Mouse (Mus musculus): ENCODE data around the gene Fat2. TPM values are rescaled to one million over a fixed set of nuclear protein-coding genes. Genes with fewer than 3 reads are reported as not detected.

Fat2 gene
- polyA plus RNA-seq, 1 experiment from 2014 or later: 0.05 TPM

DNA sequence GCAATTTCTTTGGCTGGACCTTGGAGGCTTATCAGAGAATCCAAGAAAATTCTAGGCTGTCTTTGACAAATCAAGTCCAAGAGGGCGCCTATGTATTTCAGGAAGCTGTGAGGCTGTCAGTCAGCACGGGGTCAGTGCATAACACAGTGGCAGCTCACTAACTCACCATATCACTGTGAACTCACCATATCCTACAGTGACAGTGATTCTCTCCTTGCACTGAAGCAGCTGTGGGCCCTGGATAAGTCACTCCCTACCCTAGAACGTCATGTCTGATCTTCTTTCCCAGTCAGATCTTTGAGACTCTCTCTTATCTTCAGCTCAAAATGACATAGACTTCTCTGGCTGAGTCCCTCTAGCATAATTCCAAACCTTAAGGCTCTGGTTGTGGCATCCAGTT, 96.9 kb downstream of the Fat2 start:
- 70% methylated on average over 3 of the region's 3 CpGs for WGBS
- H3K9me3 ChIP-seq (ENCODE audit: control insufficient read depth, low read length): no peaks in the 10 kb centered on the region
- H3K4me2 ChIP-seq (ENCODE audit: low read depth): no peak overlapping the region
- H3K4me1 ChIP-seq (ENCODE audit: control insufficient read depth, insufficient read depth, low read length): no peaks in the 10 kb centered on the region
- ATAC-seq (ENCODE audit: insufficient read depth, low FRiP score, low TSS enrichment) (no peak), DNase-seq (ENCODE audit: low spot score) (no peak)
- no peak overlapping the region for H3K4me3 ChIP-seq (ENCODE audit: low read depth, low read length)
- no peak overlapping the region for H3K27ac ChIP-seq (ENCODE audit: low read depth, low read length)
- H3K36me3 ChIP-seq (ENCODE audit: control insufficient read depth, insufficient read depth, low read length): no peaks in the 10 kb centered on the region
- no peak overlapping the region for H3K9ac ChIP-seq (ENCODE audit: low read length)
- H3K27me3 ChIP-seq (ENCODE audit: control insufficient read depth, insufficient read depth, low read length): no peaks in the 10 kb centered on the region

DNA sequence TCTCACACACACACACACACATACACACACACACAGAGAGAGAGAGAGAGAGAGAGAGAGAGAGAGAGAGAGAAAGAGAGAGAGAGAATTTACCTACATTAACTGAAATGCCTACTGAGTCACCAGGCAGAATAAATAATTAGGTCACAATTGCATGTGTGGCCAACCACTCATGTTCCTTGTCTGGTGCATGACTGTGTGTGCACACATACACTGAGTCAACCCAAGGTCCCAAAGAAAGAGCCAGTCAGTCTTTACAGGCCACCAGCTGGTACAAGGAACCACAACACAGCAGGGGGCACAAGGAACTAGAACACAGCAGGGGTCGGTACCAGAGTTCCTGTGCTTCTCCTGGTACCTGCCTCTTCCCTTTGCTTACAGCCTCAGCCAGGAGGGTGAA, 99.5 kb downstream of the Fat2 start:
- H3K36me3 ChIP-seq (ENCODE audit: control insufficient read depth, insufficient read depth, low read length): no peaks in the 10 kb centered on the region
- H3K4me3 ChIP-seq (ENCODE audit: low read depth, low read length): no peak overlapping the region
- H3K27ac ChIP-seq (ENCODE audit: low read depth, low read length): no peak overlapping the region
- DNase-seq (ENCODE audit: low spot score) (no peak), ATAC-seq (ENCODE audit: insufficient read depth, low FRiP score, low TSS enrichment) (no peak)
- no peak overlapping the region for H3K9ac ChIP-seq (ENCODE audit: low read length)
- WGBS: 55% methylated on average over 1 of the region's 1 CpGs
- no peaks in the 10 kb centered on the region for H3K9me3 ChIP-seq (ENCODE audit: control insufficient read depth, low read length)
- no peaks in the 10 kb centered on the region for H3K27me3 ChIP-seq (ENCODE audit: control insufficient read depth, insufficient read depth, low read length)
- H3K4me2 ChIP-seq (ENCODE audit: low read depth): no peak overlapping the region
- H3K4me1 ChIP-seq (ENCODE audit: control insufficient read depth, insufficient read depth, low read length): no peaks in the 10 kb centered on the region

DNA sequence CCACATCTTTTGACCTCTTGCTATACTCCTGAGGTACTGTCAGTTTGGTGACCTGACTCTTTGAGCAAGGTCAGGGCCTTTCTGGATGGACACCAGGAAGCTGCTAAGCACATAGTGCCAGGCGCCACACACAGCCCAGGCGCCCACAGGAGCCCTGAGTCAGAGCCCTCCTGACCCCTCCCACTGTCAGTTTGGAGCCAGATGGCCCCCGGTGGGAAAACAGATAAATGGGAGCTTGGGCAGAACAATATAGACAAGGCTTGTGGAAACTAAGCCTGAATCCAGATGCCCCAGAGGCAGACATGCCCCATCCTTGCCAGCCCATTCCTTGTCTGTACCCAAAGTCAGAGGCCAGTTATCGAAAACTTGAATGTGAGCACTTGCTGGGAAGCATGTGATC, 101.6 kb downstream of the Fat2 start:
- no peaks in the 10 kb centered on the region for H3K9me3 ChIP-seq (ENCODE audit: control insufficient read depth, low read length)
- no peak overlapping the region for H3K9ac ChIP-seq (ENCODE audit: low read length)
- ATAC-seq (ENCODE audit: insufficient read depth, low FRiP score, low TSS enrichment): no peak
- H3K27ac ChIP-seq (ENCODE audit: low read depth, low read length): no peak overlapping the region
- WGBS: 87% methylated on average over 4 of the region's 4 CpGs
- no peaks in the 10 kb centered on the region for H3K4me1 ChIP-seq (ENCODE audit: control insufficient read depth, insufficient read depth, low read length)
- DNase-seq (ENCODE audit: low spot score): no peak
- no peaks in the 10 kb centered on the region for H3K27me3 ChIP-seq (ENCODE audit: control insufficient read depth, insufficient read depth, low read length)
- no peak overlapping the region for H3K4me2 ChIP-seq (ENCODE audit: low read depth)
- H3K36me3 ChIP-seq (ENCODE audit: control insufficient read depth, insufficient read depth, low read length): no peaks in the 10 kb centered on the region
- no peak overlapping the region for H3K4me3 ChIP-seq (ENCODE audit: low read depth, low read length)

DNA sequence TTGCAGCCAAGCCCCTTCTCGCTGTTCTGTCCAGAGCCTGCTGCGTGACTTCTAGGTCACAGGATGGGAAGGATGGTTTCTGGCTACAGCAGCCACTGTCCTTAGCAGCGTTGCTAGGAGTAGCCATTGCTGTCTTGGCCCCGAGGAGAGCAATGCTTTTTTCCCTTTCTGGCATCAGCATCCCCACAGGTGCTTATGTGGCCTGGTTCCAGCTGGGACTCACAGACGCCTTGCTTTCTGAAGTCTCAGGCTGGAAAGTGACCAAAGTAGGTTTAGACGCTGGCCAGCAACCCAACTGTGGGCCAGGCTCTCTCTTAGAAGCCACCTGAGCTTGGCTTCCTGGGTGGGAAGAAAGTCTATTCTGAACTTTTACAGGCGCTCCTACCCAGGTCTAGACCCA, 102.1 kb downstream of the Fat2 start:
- Histone ChIP-seq H3K4me2 (ENCODE audit: low read depth) (no peak overlapping the region), H3K27me3 (ENCODE audit: control insufficient read depth, insufficient read depth, low read length) (no peaks in the 10 kb centered on the region), H3K9me3 (ENCODE audit: control insufficient read depth, low read length) (no peaks in the 10 kb centered on the region), H3K9ac (ENCODE audit: low read length) (no peak overlapping the region), H3K4me1 (ENCODE audit: control insufficient read depth, insufficient read depth, low read length) (no peaks in the 10 kb centered on the region), H3K27ac (ENCODE audit: low read depth, low read length) (no peak overlapping the region), H3K36me3 (ENCODE audit: control insufficient read depth, insufficient read depth, low read length) (no peaks in the 10 kb centered on the region), H3K4me3 (ENCODE audit: low read depth, low read length) (no peak overlapping the region)
- DNase-seq (ENCODE audit: low spot score) (no peak), ATAC-seq (ENCODE audit: insufficient read depth, low FRiP score, low TSS enrichment) (no peak)
- WGBS: 90% methylated on average over 7 of the region's 7 CpGs

DNA sequence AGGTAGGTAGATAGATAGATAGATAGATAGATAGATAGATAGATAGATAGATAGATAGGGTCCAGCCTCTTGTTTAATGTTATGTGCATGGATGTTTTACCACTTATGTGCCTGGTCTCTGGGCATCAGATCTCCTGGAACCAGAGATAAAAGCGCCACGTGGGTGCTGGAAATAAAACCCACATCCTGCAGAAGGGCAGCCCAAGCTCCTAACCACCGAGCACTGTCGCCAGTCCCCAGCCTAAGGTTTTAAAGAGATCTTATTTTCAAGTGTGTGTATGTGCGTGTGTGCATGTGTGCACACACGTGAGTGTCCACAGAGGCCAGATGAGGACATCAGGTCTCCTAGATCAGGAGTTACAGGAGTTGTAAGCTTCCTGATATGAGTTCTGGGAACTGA, 105.3 kb downstream of the Fat2 start:
- Histone ChIP-seq H3K27me3 (ENCODE audit: control insufficient read depth, insufficient read depth, low read length) (no peaks in the 10 kb centered on the region), H3K27ac (ENCODE audit: low read depth, low read length) (no peak overlapping the region), H3K4me1 (ENCODE audit: control insufficient read depth, insufficient read depth, low read length) (no peaks in the 10 kb centered on the region), H3K4me3 (ENCODE audit: low read depth, low read length) (no peak overlapping the region), H3K9me3 (ENCODE audit: control insufficient read depth, low read length) (no peaks in the 10 kb centered on the region), H3K36me3 (ENCODE audit: control insufficient read depth, insufficient read depth, low read length) (no peaks in the 10 kb centered on the region), H3K9ac (ENCODE audit: low read length) (no peak overlapping the region), H3K4me2 (ENCODE audit: low read depth) (no peak overlapping the region)
- ATAC-seq (ENCODE audit: insufficient read depth, low FRiP score, low TSS enrichment) (no peak), DNase-seq (ENCODE audit: low spot score) (no peak)
- 94% methylated on average over 6 of the region's 6 CpGs for WGBS

DNA sequence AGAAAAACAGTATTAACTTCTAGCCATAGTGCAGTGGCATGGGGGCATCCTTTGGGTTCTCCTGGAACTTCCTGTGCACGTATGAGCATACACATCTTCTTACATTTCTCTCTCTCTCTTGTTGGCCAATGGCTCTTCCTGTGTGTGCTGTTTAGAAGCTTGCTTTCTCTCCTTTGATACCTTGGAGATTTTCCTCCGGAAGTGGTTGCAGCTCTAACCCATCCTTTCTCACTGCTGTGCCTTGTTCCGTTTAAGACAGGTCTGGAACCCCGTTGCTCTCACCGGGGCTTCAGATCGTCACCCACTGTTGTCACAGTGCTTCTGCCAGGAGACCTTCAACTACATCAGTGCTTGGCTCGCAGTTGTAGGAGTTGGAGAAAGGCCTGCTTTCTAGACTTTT, 115.1 kb downstream of the Fat2 start:
- H3K27me3 ChIP-seq (ENCODE audit: control insufficient read depth, insufficient read depth, low read length): no peaks in the 10 kb centered on the region
- no peak for DNase-seq (ENCODE audit: low spot score)
- no peak for ATAC-seq (ENCODE audit: insufficient read depth, low FRiP score, low TSS enrichment)
- H3K4me2 ChIP-seq (ENCODE audit: low read depth): no peak overlapping the region
- no peaks in the 10 kb centered on the region; the same call in 1 of the 2 replicates for H3K36me3 ChIP-seq (ENCODE audit: control insufficient read depth, insufficient read depth, low read length)
- H3K4me3 ChIP-seq (ENCODE audit: low read depth, low read length): no peak overlapping the region
- H3K9me3 ChIP-seq (ENCODE audit: control insufficient read depth, low read length): no peaks in the 10 kb centered on the region
- 86% methylated on average over 7 of the region's 7 CpGs for WGBS
- H3K9ac ChIP-seq (ENCODE audit: low read length): no peak overlapping the region
- H3K27ac ChIP-seq (ENCODE audit: low read depth, low read length): no peak overlapping the region
- no peaks in the 10 kb centered on the region for H3K4me1 ChIP-seq (ENCODE audit: control insufficient read depth, insufficient read depth, low read length)

DNA sequence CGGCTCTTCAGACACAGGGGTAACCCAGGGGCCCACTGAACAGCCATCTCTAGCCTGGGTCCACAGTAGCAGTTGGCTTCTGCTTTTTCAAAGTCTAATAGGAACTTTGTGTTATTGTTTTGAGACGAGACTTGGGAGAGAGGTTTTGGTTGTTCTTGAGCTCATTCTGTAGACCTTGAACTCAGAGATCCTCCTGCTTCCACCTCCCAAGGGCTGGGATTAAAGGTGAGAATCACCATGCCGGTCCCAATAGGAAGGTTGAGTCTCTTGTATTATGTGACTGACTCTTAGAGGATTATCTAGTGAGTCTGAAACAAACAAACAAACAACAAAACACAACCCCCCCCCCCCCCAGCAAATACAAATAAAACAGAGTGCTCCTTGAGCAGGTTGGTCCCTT, 117.9 kb downstream of the Fat2 start:
- H3K4me3 ChIP-seq (ENCODE audit: low read depth, low read length): no peak overlapping the region
- no peak for ATAC-seq (ENCODE audit: insufficient read depth, low FRiP score, low TSS enrichment)
- no peak overlapping the region for H3K27ac ChIP-seq (ENCODE audit: low read depth, low read length)
- no peak for DNase-seq (ENCODE audit: low spot score)
- WGBS: 93% methylated on average over 3 of the region's 3 CpGs
- H3K36me3 ChIP-seq (ENCODE audit: control insufficient read depth, insufficient read depth, low read length): no peaks in the 10 kb centered on the region; the same call in 1 of the 2 replicates
- H3K27me3 ChIP-seq (ENCODE audit: control insufficient read depth, insufficient read depth, low read length): no peaks in the 10 kb centered on the region
- no peak overlapping the region for H3K4me2 ChIP-seq (ENCODE audit: low read depth)
- no peaks in the 10 kb centered on the region for H3K4me1 ChIP-seq (ENCODE audit: control insufficient read depth, insufficient read depth, low read length)
- H3K9me3 ChIP-seq (ENCODE audit: control insufficient read depth, low read length): no peaks in the 10 kb centered on the region
- no peak overlapping the region for H3K9ac ChIP-seq (ENCODE audit: low read length)

DNA sequence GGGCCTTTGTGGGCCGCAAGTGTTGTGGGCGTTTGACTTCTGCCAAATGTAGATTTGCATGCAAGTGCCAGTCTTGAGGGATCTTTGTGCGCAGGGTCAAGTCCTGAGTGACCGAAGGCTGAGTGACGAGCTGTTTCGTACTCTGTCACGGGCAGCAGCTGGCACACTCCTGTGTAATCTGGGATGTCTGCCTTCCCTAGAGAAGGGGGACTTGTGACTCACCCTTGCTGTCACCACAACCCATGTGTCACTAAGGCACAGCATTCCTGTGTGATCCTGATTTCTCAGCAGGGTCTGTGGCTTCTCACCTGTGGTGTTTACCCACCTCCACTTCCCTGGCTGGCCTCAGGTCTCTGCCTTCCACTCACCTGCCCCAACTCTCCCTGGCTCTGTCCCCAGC, 118.5 kb downstream of the Fat2 start:
- no peaks in the 10 kb centered on the region for H3K27me3 ChIP-seq (ENCODE audit: control insufficient read depth, insufficient read depth, low read length)

DNA sequence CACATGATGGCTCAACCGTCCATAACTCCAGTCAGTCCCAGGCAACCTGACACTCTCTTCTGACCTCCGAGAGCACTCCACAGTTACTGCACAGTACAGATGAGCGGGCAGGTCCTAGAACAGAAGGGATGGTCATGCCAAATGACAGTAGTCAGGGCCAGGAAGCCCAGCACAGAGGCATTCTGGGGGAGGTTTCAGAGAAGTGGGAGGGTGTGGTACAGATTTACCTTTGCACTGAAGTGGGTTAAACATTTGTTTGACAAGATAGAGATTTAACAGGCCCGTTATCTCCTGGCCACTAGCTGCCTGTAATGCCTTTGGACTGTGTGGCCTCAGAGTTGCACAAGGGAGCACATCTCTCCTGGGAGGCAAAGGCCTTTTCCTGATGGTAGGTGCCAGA, 118.9 kb downstream of the Fat2 start:
- no peaks in the 10 kb centered on the region for H3K27me3 ChIP-seq (ENCODE audit: control insufficient read depth, insufficient read depth, low read length)
- H3K4me2 ChIP-seq (ENCODE audit: low read depth): no peak overlapping the region
- H3K4me1 ChIP-seq (ENCODE audit: control insufficient read depth, insufficient read depth, low read length): no peaks in the 10 kb centered on the region
- no peaks in the 10 kb centered on the region; the same call in 1 of the 2 replicates for H3K36me3 ChIP-seq (ENCODE audit: control insufficient read depth, insufficient read depth, low read length)
- H3K9me3 ChIP-seq (ENCODE audit: control insufficient read depth, low read length): no peaks in the 10 kb centered on the region
- ATAC-seq (ENCODE audit: insufficient read depth, low FRiP score, low TSS enrichment) (no peak), DNase-seq (ENCODE audit: low spot score) (no peak)
- WGBS: 89% methylated on average over 4 of the region's 4 CpGs
- H3K4me3 ChIP-seq (ENCODE audit: low read depth, low read length): no peak overlapping the region
- H3K9ac ChIP-seq (ENCODE audit: low read length): no peak overlapping the region
- H3K27ac ChIP-seq (ENCODE audit: low read depth, low read length): no peak overlapping the region

More for the DNA sequence above, 118.5 kb downstream of the Fat2 start:
- ATAC-seq (ENCODE audit: insufficient read depth, low FRiP score, low TSS enrichment) (no peak), DNase-seq (ENCODE audit: low spot score) (no peak)
- no peak overlapping the region for H3K27ac ChIP-seq (ENCODE audit: low read depth, low read length)
- no peaks in the 10 kb centered on the region for H3K4me1 ChIP-seq (ENCODE audit: control insufficient read depth, insufficient read depth, low read length)
- H3K36me3 ChIP-seq (ENCODE audit: control insufficient read depth, insufficient read depth, low read length): no peaks in the 10 kb centered on the region; the same call in 1 of the 2 replicates
- H3K9ac ChIP-seq (ENCODE audit: low read length): no peak overlapping the region
- H3K4me2 ChIP-seq (ENCODE audit: low read depth): no peak overlapping the region
- WGBS: 91% methylated on average over 7 of the region's 7 CpGs
- no peaks in the 10 kb centered on the region for H3K9me3 ChIP-seq (ENCODE audit: control insufficient read depth, low read length)
- no peak overlapping the region for H3K4me3 ChIP-seq (ENCODE audit: low read depth, low read length)

Data from neural tube, embryonic 11.5 days (tissue).